Mouse (Mus musculus): Measurements from ENCODE around the gene R3hdm2. TPM values are rescaled to one million over a fixed set of nuclear protein-coding genes. Genes with fewer than 3 reads are reported as not detected.

R3hdm2 gene
- polyA plus RNA-seq, 1 experiment from 2014 or later, result 33.8 TPM

GRCm38 (mm10) chr10:127490160-127491127 is 110.3 kb downstream of the R3hdm2 start:
- Histone ChIP-seq H3K4me3 (ENCODE audit: low read depth, low read length) (no peak overlapping the region), H3K9me3 (ENCODE audit: low read depth, low read length) (no peaks in the 10 kb centered on the region), H3K4me1 (ENCODE audit: insufficient read depth) (no peaks in the 10 kb centered on the region), H3K4me2 (no peak overlapping the region), H3K9ac (no peak overlapping the region), H3K27ac (ENCODE audit: low read depth) (no peak overlapping the region), H3K36me3 (ENCODE audit: insufficient read depth) (peaks cover 74% of the 10 kb centered on the region), H3K27me3 (ENCODE audit: insufficient read depth, low read length) (no peaks in the 10 kb centered on the region)
- TF ChIP-seq CTCF (IDR thresholded peaks at IDR 0.05; ENCODE audit: low read depth), result no peak
- no peak for DNase-seq
- no peak for ATAC-seq (ENCODE audit: insufficient read depth)
- 85% methylated on average over 18 of the region's 18 CpGs for whole genome bisulfite sequencing

- no peaks in the 10 kb centered on the region for H3K4me1 ChIP-seq (ENCODE audit: insufficient read depth)
- WGBS, result 78% methylated on average over 8 of the region's 8 CpGs
- no peaks in the 10 kb centered on the region for H3K27me3 ChIP-seq (ENCODE audit: insufficient read depth, low read length)
- H3K4me3 ChIP-seq (ENCODE audit: low read depth, low read length), result no peak overlapping the region
- no peak overlapping the region for H3K4me2 ChIP-seq
- H3K27ac ChIP-seq (ENCODE audit: low read depth), result no peak overlapping the region
- DNase-seq (no peak), ATAC-seq (ENCODE audit: insufficient read depth) (no peak)
- no peak overlapping the region for H3K9ac ChIP-seq
- H3K36me3 ChIP-seq (ENCODE audit: insufficient read depth), result peaks cover 75% of the 10 kb centered on the region
- no peaks in the 10 kb centered on the region for H3K9me3 ChIP-seq (ENCODE audit: low read depth, low read length)
- no peak for TF ChIP-seq CTCF (IDR thresholded peaks at IDR 0.05; ENCODE audit: low read depth)
These were observed 111.0 kb downstream of the R3hdm2 start for GRCm38 (mm10) chr10:127491128-127491512.

- 76% methylated on average over 3 of the region's 3 CpGs for WGBS
- no peak for TF ChIP-seq CTCF (IDR thresholded peaks at IDR 0.05; ENCODE audit: low read depth)
- no peak for DNase-seq
- Histone ChIP-seq H3K9ac (no peak overlapping the region), H3K4me2 (no peak overlapping the region), H3K27me3 (ENCODE audit: insufficient read depth, low read length) (no peaks in the 10 kb centered on the region), H3K4me3 (ENCODE audit: low read depth, low read length) (no peak overlapping the region), H3K36me3 (ENCODE audit: insufficient read depth) (peaks cover 83% of the 10 kb centered on the region), H3K27ac (ENCODE audit: low read depth) (no peak overlapping the region), H3K4me1 (ENCODE audit: insufficient read depth) (no peaks in the 10 kb centered on the region), H3K9me3 (ENCODE audit: low read depth, low read length) (no peaks in the 10 kb centered on the region)
- ATAC-seq (ENCODE audit: insufficient read depth), result no peak
These were observed 112.0 kb downstream of the R3hdm2 start for GRCm38 (mm10) chr10:127492118-127492517.

- Histone ChIP-seq H3K36me3 (ENCODE audit: insufficient read depth) (peaks cover 81% of the 10 kb centered on the region), H3K4me1 (ENCODE audit: insufficient read depth) (no peaks in the 10 kb centered on the region), H3K9ac (no peak overlapping the region), H3K9me3 (ENCODE audit: low read depth, low read length) (no peaks in the 10 kb centered on the region), H3K27me3 (ENCODE audit: insufficient read depth, low read length) (no peaks in the 10 kb centered on the region), H3K4me2 (no peak overlapping the region), H3K4me3 (ENCODE audit: low read depth, low read length) (no peak overlapping the region), H3K27ac (ENCODE audit: low read depth) (no peak overlapping the region)
- no peak for TF ChIP-seq CTCF (IDR thresholded peaks at IDR 0.05; ENCODE audit: low read depth)
- ATAC-seq (ENCODE audit: insufficient read depth) (no peak), DNase-seq (no peak)
- 87% methylated on average over 3 of the region's 3 CpGs for WGBS
These were observed 116.0 kb downstream of the R3hdm2 start for GRCm38 (mm10) chr10:127496156-127496555.

- WGBS, result 83% methylated on average over 5 of the region's 5 CpGs
- Histone ChIP-seq H3K27ac (ENCODE audit: low read depth) (no peak overlapping the region), H3K36me3 (ENCODE audit: insufficient read depth) (peaks cover 56% of the 10 kb centered on the region), H3K27me3 (ENCODE audit: insufficient read depth, low read length) (no peaks in the 10 kb centered on the region), H3K4me2 (no peak overlapping the region), H3K4me1 (ENCODE audit: insufficient read depth) (no peaks in the 10 kb centered on the region), H3K9me3 (ENCODE audit: low read depth, low read length) (no peaks in the 10 kb centered on the region), H3K9ac (no peak overlapping the region), H3K4me3 (ENCODE audit: low read depth, low read length) (no peak overlapping the region)
- no peak for TF ChIP-seq CTCF (IDR thresholded peaks at IDR 0.05; ENCODE audit: low read depth)
- ATAC-seq (ENCODE audit: insufficient read depth) (no peak), DNase-seq (no peak)
These were observed 119.4 kb downstream of the R3hdm2 start for GRCm38 (mm10) chr10:127499516-127499915.

- H3K4me3 ChIP-seq (ENCODE audit: low read depth, low read length), result no peak overlapping the region
- TF ChIP-seq CTCF (IDR thresholded peaks at IDR 0.05; ENCODE audit: low read depth), result no peak
- H3K9ac ChIP-seq, result no peak overlapping the region
- no peaks in the 10 kb centered on the region for H3K4me1 ChIP-seq (ENCODE audit: insufficient read depth)
- H3K4me2 ChIP-seq, result no peak overlapping the region
- H3K36me3 ChIP-seq (ENCODE audit: insufficient read depth), result peaks cover 51% of the 10 kb centered on the region
- DNase-seq, result no peak
- H3K9me3 ChIP-seq (ENCODE audit: low read depth, low read length), result no peaks in the 10 kb centered on the region
- no peak overlapping the region for H3K27ac ChIP-seq (ENCODE audit: low read depth)
- 81% methylated on average over 4 of the region's 4 CpGs for WGBS
- no peak for ATAC-seq (ENCODE audit: insufficient read depth)
- H3K27me3 ChIP-seq (ENCODE audit: insufficient read depth, low read length), result no peaks in the 10 kb centered on the region
These were observed 119.9 kb downstream of the R3hdm2 start for GRCm38 (mm10) chr10:127500042-127500441.
